Mouse (Mus musculus) heart, postnatal 0 days (tissue): ENCODE measurements around the gene 4930562C15Rik. TPM values are rescaled to one million over a fixed set of nuclear protein-coding genes. Genes with fewer than 3 reads are reported as not detected.
"Not testable (repeated sequence)": the region's sequence is repeated elsewhere in the genome, so short reads cannot be mapped to it uniquely, and the experiment has no call there.

Experiments used
- ATAC-seq: fragments of 200-750 bp; cut with Nextera tagmentation; 2 replicates; pipeline ENCODE4 v1.8.0; 2017; ENCODE audit warnings: low read depth, moderate number of reproducible peaks, moderate library complexity; ENCODE audit not compliant: insufficient read depth
- DNase-seq: peaks from one replicate; pipeline ENCODE4 v3.0.0-alpha.2; 2016; ENCODE audit warnings: low spot score
- H3K27ac ChIP-seq: fragments of 300-500 bp; sonication (generic); 2 replicates; pipeline ENCODE4 v1.5.1; 2014; ENCODE audit warnings: low read depth, mild to moderate bottlenecking
- H3K27me3 ChIP-seq: fragments of 300-500 bp; sonication (generic); 2 replicates; pipeline ENCODE4 v1.6.1; 2014; ENCODE audit warnings: low read length, mixed read lengths; ENCODE audit not compliant: control insufficient read depth, insufficient read depth
- H3K36me3 ChIP-seq: fragments of 300-500 bp; sonication (generic); replicated peaks from 2 replicates; pipeline ENCODE4 v1.6.1; 2014; ENCODE audit warnings: low read length, mixed read lengths; ENCODE audit not compliant: control insufficient read depth, insufficient read depth
- H3K4me1 ChIP-seq: fragments of 300-500 bp; sonication (generic); 2 replicates; pipeline ENCODE4 v1.6.1; 2014; ENCODE audit warnings: antibody characterized with exemption; ENCODE audit not compliant: control insufficient read depth, insufficient read depth
- H3K4me2 ChIP-seq: fragments of 300-500 bp; sonication (generic); 2 replicates; pipeline ENCODE4 v1.6.1; 2014; ENCODE audit warnings: low read depth, mild to moderate bottlenecking, low read length, moderate library complexity
- H3K4me3 ChIP-seq: fragments of 300-500 bp; sonication (generic); 2 replicates; pipeline ENCODE4 v1.5.1; 2014; ENCODE audit warnings: low read depth, low read length
- H3K9ac ChIP-seq: fragments of 300-500 bp; sonication (generic); replicated peaks from 2 replicates; pipeline ENCODE4 v1.6.1; 2014; ENCODE audit warnings: low read depth, low read length, mixed read lengths
- H3K9me3 ChIP-seq: fragments of 300-500 bp; sonication (generic); replicated peaks from 2 replicates; pipeline ENCODE4 v1.6.1; 2016; ENCODE audit warnings: low read length; ENCODE audit not compliant: control insufficient read depth
- CTCF ChIP-seq: IDR thresholded peaks from 2 replicates; pipeline ENCODE4 v1.5.1; 2016; ENCODE audit warnings: antibody characterized with exemption, control low read depth, low read depth
- EP300 ChIP-seq: IDR thresholded peaks from 2 replicates; pipeline ENCODE4 v1.6.1; 2016; ENCODE audit warnings: antibody characterized with exemption, low read depth
- WGBS: fragments of 180-500 bp; shearing (Covaris S2); extraction: QIAGEN DNeasy Blood & Tissue Kit; methylation state at CpG from one replicate; pipeline ENCODE4 v1.1.7; 2014; 5-methylcytosine and 5-hydroxymethylcytosine counted together
- polyA plus RNA-seq: library from polyadenylated mRNA; unstranded; fragments of >200 nt; fragmentation: Nextera tagmentation; extraction: Ambion mirVana; gene quantifications from 2 replicates; pipeline ENCODE4 v1.2.1, GENCODE M21; 2015
- total RNA-seq: library from RNA; depleted of rRNA; stranded (reverse); fragments of >200 nt; gene quantifications from 2 replicates; pipeline ENCODE4 v1.2.3, GENCODE M21; 2014; ENCODE audit warnings: low replicate concordance

The 4930562C15Rik gene
- total and polyA plus RNA-seq, 2 experiments from 2014 or later, result 0.12 TPM; not detected in 1

DNA sequence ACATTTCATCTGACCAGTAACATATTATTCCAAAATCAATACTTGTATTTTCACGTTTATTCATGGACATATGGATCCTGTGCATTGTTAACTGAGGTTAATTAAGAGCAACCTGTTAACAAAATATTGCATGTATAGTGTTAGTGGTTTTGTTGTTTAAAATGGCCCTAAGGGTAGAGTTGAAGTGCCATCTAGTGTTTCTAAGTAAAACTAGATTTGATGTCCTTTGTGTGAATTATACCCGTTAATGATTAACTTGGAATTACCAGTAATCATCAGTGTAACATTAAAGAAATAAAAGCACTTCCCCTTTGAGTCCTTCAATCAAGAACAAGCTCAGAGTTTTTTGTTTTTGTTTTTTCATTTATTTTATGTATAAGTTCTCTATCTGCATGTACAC is 43.9 kb upstream of the 4930562C15Rik start:
- no peak overlapping the region for H3K4me2 ChIP-seq
- ATAC-seq, result no peak
- no peak overlapping the region for H3K27ac ChIP-seq
- DNase-seq, result no peak
- WGBS, result 43% methylated on average over 2 of the region's 2 CpGs
- no peaks in the 10 kb centered on the region for H3K9me3 ChIP-seq
- TF ChIP-seq CTCF, result peak; percentile 52
- no peak for TF ChIP-seq EP300
- H3K4me1 ChIP-seq, result peaks cover 30% of the 10 kb centered on the region
- H3K4me3 ChIP-seq, result no peak overlapping the region
- no peak overlapping the region for H3K9ac ChIP-seq
- H3K27me3 ChIP-seq, result no peaks in the 10 kb centered on the region
- no peaks in the 10 kb centered on the region for H3K36me3 ChIP-seq

DNA sequence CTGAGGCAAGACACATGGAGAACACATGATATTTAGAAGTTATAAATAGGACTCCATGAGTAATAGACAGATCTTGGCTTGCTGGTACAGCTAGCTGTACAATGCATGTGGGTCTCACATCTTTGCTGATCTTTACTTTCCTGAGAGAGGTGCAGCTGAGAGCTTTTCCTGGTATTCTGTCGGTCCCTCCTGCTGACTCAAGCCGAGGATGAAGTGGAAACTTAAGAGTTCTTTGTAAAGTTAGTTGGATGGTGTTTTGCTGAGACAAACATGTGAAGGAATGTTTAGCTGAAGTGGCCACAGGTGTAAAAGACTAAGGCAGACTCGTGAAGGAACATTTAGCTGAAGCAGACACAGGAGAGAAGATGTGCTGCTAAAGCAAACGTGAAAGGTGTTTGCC is 38.6 kb upstream of the 4930562C15Rik start:
- H3K4me2 ChIP-seq, result no peak overlapping the region
- TF ChIP-seq CTCF, result no peak
- H3K4me1 ChIP-seq, result no peaks in the 10 kb centered on the region
- H3K27me3 ChIP-seq, result no peaks in the 10 kb centered on the region
- H3K36me3 ChIP-seq, result no peaks in the 10 kb centered on the region
- H3K27ac ChIP-seq, result no peak overlapping the region
- 0 out of 2 replicates have a peak, but pooled peaks have one; percentile 33 for ATAC-seq
- H3K4me3 ChIP-seq, result no peak overlapping the region
- H3K9ac ChIP-seq, result no peak overlapping the region
- whole genome bisulfite sequencing, result 67% methylated on average over 4 of the region's 4 CpGs
- no peak for DNase-seq
- H3K9me3 ChIP-seq, result no peaks in the 10 kb centered on the region

DNA sequence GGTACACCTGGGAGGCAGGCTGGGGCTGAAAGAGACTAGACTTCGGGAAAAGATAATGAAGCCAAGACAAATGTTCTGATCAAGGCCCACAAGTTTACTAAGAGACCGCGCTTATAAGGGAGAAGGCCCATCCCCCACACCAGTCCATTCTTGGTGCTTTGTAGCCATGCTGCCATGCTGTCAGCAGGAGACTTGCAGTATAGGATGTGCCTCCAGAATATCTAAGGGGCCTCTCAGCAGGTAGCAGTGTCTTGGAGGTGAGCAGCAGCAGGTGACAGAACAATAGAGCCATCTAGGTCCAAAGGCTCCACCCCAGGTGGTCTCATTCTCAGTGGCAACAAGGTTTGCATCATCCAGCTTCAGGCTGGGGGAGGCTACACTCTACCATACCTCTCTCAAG is 16.9 kb upstream of the 4930562C15Rik start:
- TF ChIP-seq EP300, result no peak
- TF ChIP-seq CTCF, result no peak
- no peak overlapping the region for H3K4me2 ChIP-seq
- no peaks in the 10 kb centered on the region for H3K27me3 ChIP-seq
- H3K4me1 ChIP-seq, result no peaks in the 10 kb centered on the region
- ATAC-seq (no peak), DNase-seq (no peak)
- peaks cover 15% of the 10 kb centered on the region; the same call in 1 of the 2 replicates for H3K9me3 ChIP-seq
- no peak overlapping the region for H3K9ac ChIP-seq
- H3K36me3 ChIP-seq, result no peaks in the 10 kb centered on the region
- WGBS, result 83% methylated on average over 3 of the region's 3 CpGs
- H3K27ac ChIP-seq, result no peak overlapping the region
- no peak overlapping the region for H3K4me3 ChIP-seq

DNA sequence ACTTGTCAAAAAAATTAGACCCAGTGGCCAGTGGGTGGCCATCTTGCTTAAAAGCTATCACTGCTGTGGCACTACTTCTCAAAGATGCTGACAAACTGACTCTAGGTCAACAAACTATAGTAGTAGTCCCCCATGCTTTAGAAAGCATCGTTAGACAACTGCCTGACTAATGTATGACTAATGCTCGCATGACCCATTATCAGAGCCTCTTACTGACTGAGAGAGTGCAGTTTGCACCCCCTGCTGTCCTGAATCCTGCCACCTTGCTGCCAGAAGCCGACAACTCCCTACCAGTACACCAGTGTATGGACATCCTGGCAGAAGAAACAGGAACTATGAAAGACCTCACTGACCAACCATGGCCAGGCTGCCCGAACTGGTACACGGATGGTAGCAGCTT is 10.8 kb upstream of the 4930562C15Rik start:
- H3K27ac ChIP-seq, DNase-seq, H3K36me3 ChIP-seq, H3K4me3 ChIP-seq, H3K4me1 ChIP-seq, H3K4me2 ChIP-seq, H3K27me3 ChIP-seq, H3K9ac ChIP-seq, ATAC-seq: not testable (repeated sequence)
- WGBS, result 69% methylated on average over 5 of the region's 5 CpGs
- H3K9me3 ChIP-seq, result peaks cover 15% of the 10 kb centered on the region; the same call in 1 of the 2 replicates

DNA sequence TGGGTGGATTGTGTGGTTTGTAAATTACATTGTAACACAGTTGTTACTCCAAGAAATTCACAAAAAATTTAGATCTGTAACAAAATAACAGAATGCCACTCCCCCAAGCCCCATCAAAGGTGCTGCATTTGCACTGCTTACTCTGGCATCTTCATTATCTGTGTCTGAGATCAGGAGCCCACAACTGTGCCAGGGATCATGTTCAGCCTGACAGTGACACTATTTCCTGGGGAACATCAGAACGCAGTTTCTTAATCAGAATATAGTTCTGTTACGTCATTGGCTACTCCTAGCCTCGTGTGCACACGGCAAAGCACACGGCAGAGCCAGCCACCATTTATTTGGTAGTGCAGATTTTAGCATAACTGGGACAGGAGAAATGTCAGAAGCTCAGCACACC is 7.6 kb upstream of the 4930562C15Rik start:
- H3K27me3 ChIP-seq, result no peaks in the 10 kb centered on the region
- DNase-seq (no peak), ATAC-seq (no peak)
- H3K36me3 ChIP-seq, result no peaks in the 10 kb centered on the region
- no peak for TF ChIP-seq EP300
- TF ChIP-seq CTCF, result no peak
- no peaks in the 10 kb centered on the region for H3K4me1 ChIP-seq
- H3K27ac ChIP-seq, result no peak overlapping the region
- no peak overlapping the region for H3K4me3 ChIP-seq
- no peak overlapping the region for H3K9ac ChIP-seq
- H3K9me3 ChIP-seq, result no peaks in the 10 kb centered on the region
- H3K4me2 ChIP-seq, result no peak overlapping the region
- 87% methylated on average over 5 of the region's 5 CpGs for WGBS

DNA sequence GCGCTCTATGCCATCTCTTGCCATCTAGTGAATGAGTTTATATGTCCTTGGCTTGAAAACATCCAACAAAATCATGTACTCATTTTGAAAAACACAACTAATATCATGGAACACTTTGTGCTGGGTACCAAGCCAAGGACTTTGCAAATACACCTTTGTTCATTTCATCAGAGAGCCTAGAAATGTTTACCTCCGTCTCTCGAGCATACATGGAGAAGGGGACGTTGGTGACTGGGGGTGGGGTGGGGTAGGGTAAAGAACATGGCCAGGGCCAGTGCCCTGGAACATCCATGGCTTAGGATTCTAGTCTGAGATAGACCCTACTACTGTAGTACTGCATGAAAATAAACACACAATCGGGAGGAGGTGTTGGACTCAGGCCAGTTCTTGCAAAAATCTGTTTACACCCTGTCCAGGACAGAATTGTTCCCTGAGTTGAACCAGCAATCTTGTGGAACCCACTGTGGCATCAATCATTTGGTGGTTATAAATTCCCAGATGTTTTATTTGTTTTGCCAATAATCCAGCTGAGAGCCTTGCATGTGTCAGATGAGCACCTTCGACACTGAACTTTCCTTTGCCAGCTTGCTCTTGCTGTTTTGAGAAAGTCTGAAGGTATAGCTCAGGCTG is 5.8 kb upstream of the 4930562C15Rik start:
- no peak for DNase-seq
- H3K36me3 ChIP-seq, result no peaks in the 10 kb centered on the region
- H3K27ac ChIP-seq, result no peak overlapping the region
- no peak overlapping the region for H3K4me3 ChIP-seq
- no peak for TF ChIP-seq EP300
- TF ChIP-seq CTCF, result no peak
- H3K4me1 ChIP-seq, result no peaks in the 10 kb centered on the region
- WGBS, result 83% methylated on average over 6 of the region's 6 CpGs
- no peak overlapping the region for H3K9ac ChIP-seq
- no peaks in the 10 kb centered on the region for H3K9me3 ChIP-seq
- ATAC-seq, result no peak
- H3K4me2 ChIP-seq, result no peak overlapping the region
- H3K27me3 ChIP-seq, result no peaks in the 10 kb centered on the region
